Mouse (Mus musculus): Measurements from ENCODE around the gene Btbd9. TPM values are rescaled to one million over a fixed set of nuclear protein-coding genes. Genes with fewer than 3 reads are reported as not detected.
A peak's percentile ranks its signal among the peaks of the same experiment; 100 is the strongest.
"Not testable (repeated sequence)": the region's sequence is repeated elsewhere in the genome, so short reads cannot be mapped to it uniquely, and the experiment has no call there.

Btbd9 gene
- 27.2 and 28.1 TPM in 2 replicates for polyA plus RNA-seq (2012; rRNA removed)

GRCm38 (mm10) chr17:30575941-30576773 lies at the start of gene Btbd9:
Gene Btbd9 (minus strand): TSS chr17:30576488.
- no peak for DNase-seq (ENCODE audit: low read depth)

- not testable (repeated sequence) for DNase-seq (ENCODE audit: low read depth)
Measured at GRCm38 (mm10) chr17:30624132-30624531, 47.8 kb upstream of the Btbd9 start, which contains the start of gene Dnah8. Gene Dnah8 (plus strand): TSS chr17:30624354.

- DNase-seq (ENCODE audit: low read depth): no peak
Measured at GRCm38 (mm10) chr17:30623200-30623599, 46.9 kb upstream of the Btbd9 start.

GRCm38 (mm10) chr17:30621450-30621849 lies 45.2 kb upstream of the Btbd9 start:
- no peak for DNase-seq (ENCODE audit: low read depth)

- DNase-seq (ENCODE audit: low read depth): no peak
Measured at GRCm38 (mm10) chr17:30620548-30620947, 44.3 kb upstream of the Btbd9 start.

GRCm38 (mm10) chr17:30619153-30619552 lies 42.9 kb upstream of the Btbd9 start:
- DNase-seq (ENCODE audit: low read depth): no peak

GRCm38 (mm10) chr17:30618136-30618891 lies 42.0 kb upstream of the Btbd9 start:
- DNase-seq (ENCODE audit: low read depth): peak; percentile 23

GRCm38 (mm10) chr17:30616203-30616602 lies 39.9 kb upstream of the Btbd9 start:
- DNase-seq (ENCODE audit: low read depth): no peak

GRCm38 (mm10) chr17:30613350-30613749 lies 37.1 kb upstream of the Btbd9 start:
- DNase-seq (ENCODE audit: low read depth): no peak

GRCm38 (mm10) chr17:30612075-30612859 lies 36.0 kb upstream of the Btbd9 start:
- DNase-seq (ENCODE audit: low read depth): peak; percentile 59

GRCm38 (mm10) chr17:30611221-30612074 lies 35.2 kb upstream of the Btbd9 start:
- DNase-seq (ENCODE audit: low read depth): peak; percentile 9

GRCm38 (mm10) chr17:30610739-30611138 lies 34.5 kb upstream of the Btbd9 start:
- no peak for DNase-seq (ENCODE audit: low read depth)

- DNase-seq (ENCODE audit: low read depth): no peak
Measured at GRCm38 (mm10) chr17:30609980-30610307, 33.7 kb upstream of the Btbd9 start.

GRCm38 (mm10) chr17:30609305-30609979 lies 33.2 kb upstream of the Btbd9 start:
- peak; percentile 27 for DNase-seq (ENCODE audit: low read depth)

- DNase-seq (ENCODE audit: low read depth): no peak
Measured at GRCm38 (mm10) chr17:30607909-30608495, 31.7 kb upstream of the Btbd9 start.

- no peak for DNase-seq (ENCODE audit: low read depth)
Measured at GRCm38 (mm10) chr17:30607330-30607729, 31.0 kb upstream of the Btbd9 start.

GRCm38 (mm10) chr17:30606634-30607081 lies 30.4 kb upstream of the Btbd9 start:
- DNase-seq (ENCODE audit: low read depth): no peak

- DNase-seq (ENCODE audit: low read depth): no peak
Measured at GRCm38 (mm10) chr17:30606206-30606605, 29.9 kb upstream of the Btbd9 start.

- no peak for DNase-seq (ENCODE audit: low read depth)
Measured at GRCm38 (mm10) chr17:30605001-30605400, 28.7 kb upstream of the Btbd9 start.

GRCm38 (mm10) chr17:30604296-30604695 lies 28.0 kb upstream of the Btbd9 start:
- DNase-seq (ENCODE audit: low read depth): no peak

All from gonadal fat pad, adult 2 months (tissue).